In the genomic region with DNA sequence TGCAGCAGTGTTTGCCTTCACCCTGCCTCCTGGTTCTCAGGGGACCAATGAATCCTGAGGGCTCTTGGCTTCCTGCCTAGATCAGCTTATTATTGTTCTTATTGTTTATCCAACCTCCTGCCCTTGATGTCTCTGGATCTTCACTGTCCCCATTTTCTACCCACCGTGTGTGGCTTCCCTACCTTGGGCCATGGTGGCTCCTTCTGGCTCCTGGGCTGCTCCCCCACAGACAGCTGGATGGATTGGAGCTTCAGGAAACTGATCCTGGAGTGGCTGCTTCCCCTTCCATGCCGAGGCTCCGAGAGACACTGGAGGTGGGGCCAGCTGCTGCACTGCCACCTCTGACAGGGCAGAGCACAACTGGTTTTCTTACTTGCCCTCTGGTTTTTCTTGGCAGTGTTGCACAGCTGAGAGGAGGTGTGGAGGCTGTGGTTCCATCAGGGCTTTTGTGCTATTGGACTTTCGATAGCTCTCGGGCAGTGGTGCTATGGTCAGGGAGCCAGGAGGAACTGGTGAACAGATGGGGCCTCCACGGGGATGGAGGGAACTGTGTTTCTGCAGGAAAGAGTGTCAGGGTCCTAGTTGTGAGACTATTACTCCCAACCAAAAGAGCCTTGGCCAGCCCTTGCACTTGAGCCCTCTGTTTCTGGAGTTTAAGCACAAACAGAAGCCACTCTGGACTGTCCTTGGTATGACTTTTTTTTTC, we compare ENCODE assay signal across 18 mouse cellular contexts. TPM values are rescaled to one million over a fixed set of nuclear protein-coding genes. Genes with fewer than 3 reads are reported as not detected.
DNase-seq lines count a peak whose midpoint lies in the region; ATAC-seq and TF ChIP-seq lines count a peak whose summit lies in the region.
"Had no signal": no experiment of that assay in that cellular context is flagged by ENCODE, and none has a peak within 500 bp of the region (broad histone marks: within the 10 kb centered on the region; RNA-seq: fewer than 3 reads in every experiment).

Tgm5 (minus strand) TSS at position 362 of the 706 bp plus-strand sequence.

- CTCF ChIA-PET in Patski (lab: Charles Lee), result interaction anchor here (0.9 kb wide), 1 partner anchor 45 kb away, joined by 5 read pairs; no protein-coding TSS in a partner anchor

- H3K27ac ChIP-seq in kidney, postnatal 0 days, result no peak within 1 kb of the TSS
- H3K27ac ChIP-seq: liver, embryonic 14.5 days; macrophage had no signal

- in situ Hi-C loops in Patski (cut with MboI; ENCODE audit: low pct_unique_long_range_greater_than_20kb), result loop anchor here (25.0 kb wide), 1 partner anchor 623 kb away; the partner anchor contains the start of gene Capn3

- DNase-seq in lung, postnatal 10 days, result peak; percentile 9
- DNase-seq in lung, postnatal 14 days, result no peak
- peak; percentile 64 for DNase-seq in Patski (ENCODE audit: low read depth, low spot score)
- peak; percentile 55 for DNase-seq in cerebellum, adult 8-10 months
- peak; percentile 18 for DNase-seq in kidney, postnatal 0 days (ENCODE audit: low spot score)
- DNase-seq in adrenal gland, adult 2 months, result no peak
- DNase-seq in frontal cortex, postnatal 36 days (ENCODE audit: low spot score in 2 of 2), result no peak
- DNase-seq: heart, postnatal 4 days had no signal

- POLR2A ChIA-PET in Patski (lab: Charles Lee), result no interaction called here

- H3K9ac ChIP-seq in kidney, postnatal 0 days (ENCODE audit: low read depth, low read length), result no peak within 1 kb of the TSS
- H3K9ac ChIP-seq: liver, embryonic 14.5 days had no signal

- H3K27me3 ChIP-seq in Patski, result peaks cover 5% of the 10 kb centered on the region
- H3K27me3 ChIP-seq in kidney, postnatal 0 days (ENCODE audit: insufficient read depth, low read length), result no peaks in the 10 kb centered on the region

- no peaks in the 10 kb centered on the region for H3K9me3 ChIP-seq in kidney, postnatal 0 days (replicated peaks; ENCODE audit: low read length)

- no peak for TF ChIP-seq CTCF in Patski (IDR thresholded peaks at IDR 0.05)
- TF ChIP-seq CTCF in kidney, postnatal 0 days (IDR thresholded peaks at IDR 0.05; ENCODE audit: low read depth), result no peak

- H3K4me3 ChIP-seq in kidney, postnatal 0 days (replicated peaks; ENCODE audit: low read depth, low read length), result no peak within 1 kb of the TSS

- H3K36me3 ChIP-seq in kidney, postnatal 0 days (ENCODE audit: insufficient read depth, low read length), result no peaks in the 10 kb centered on the region

- H3K4me1 ChIP-seq in kidney, postnatal 0 days (replicated peaks; ENCODE audit: insufficient read depth, low read length), result peaks cover 5% of the 10 kb centered on the region; the same call in 1 of the 2 replicates

- WGBS in kidney, postnatal 0 days, result 26% methylated on average over 6 of the region's 6 CpGs

- no peak within 1 kb of the TSS for H3K4me2 ChIP-seq in kidney, postnatal 0 days (ENCODE audit: low read length)

- ATAC-seq in Patski, result peak; percentile 35
- ATAC-seq in kidney, postnatal 0 days (replicated peaks; ENCODE audit: low FRiP score, low read depth), result no peak
- no peak for ATAC-seq in megakaryocyte progenitor cell, adult 5-6 weeks (replicated peaks; ENCODE audit: poor library complexity)
- ATAC-seq: inflammation-experienced regulatory T-cells, adult 6 months had no signal

RNA-seq across cellular contexts. Expression of gene Tgm5, which starts in this region (rescaled TPM):
- polyA plus RNA-seq in Patski (2021), result 0.30 TPM
- polyA plus RNA-seq in kidney, postnatal 0 days (2015; fragmentation: Nextera tagmentation; extraction: Ambion mirVana), result 0.31 and 0.76 TPM in 2 replicates
- total RNA-seq in adrenal gland, adult 2 months (2021), result under 1 TPM in 1 of 2 experiments, not detected in 1; 0.12 TPM
- not detected in 2 replicates for polyA plus RNA-seq in adrenal gland, adult 2 months (2012; rRNA removed)
- not detected in 2 replicates for total RNA-seq in megakaryocyte progenitor cell, adult 5-6 weeks (2015)
- not detected in 2 replicates for total RNA-seq in megakaryocyte progenitor cell, adult 5-6 weeks (2017)
- total RNA-seq: adrenal gland, postnatal 36 days; common myeloid progenitor, adult 5-6 weeks; heart, postnatal 4 days; left cerebral cortex, postnatal 36 days; monocyte, adult 5-6 weeks had no signal
- polyA plus RNA-seq: inflammation-experienced regulatory T-cells, adult 6 months; liver, embryonic 14.5 days; macrophage; spleen, adult 2 months; testis, adult 2 months had no signal

Comparison
In these comparisons a context has a peak if more than half of its experiments do, and no peak if none do; other contexts are left out.
1. DNase-seq: peak in lung, postnatal 10 days (single experiment) and cerebellum, adult 8-10 months (single experiment); none in lung, postnatal 14 days (single experiment), adrenal gland, adult 2 months (single experiment) and frontal cortex, postnatal 36 days (0 of 2).
2. Peak in DNase-seq and ATAC-seq in Patski; RNA of the gene not detected or under 1 TPM.
3. Peak in DNase-seq in kidney, postnatal 0 days; RNA of the gene not detected or under 1 TPM.